Mouse (Mus musculus) cerebellum, adult 18-20 months (tissue): Measurements from ENCODE around the gene Apool.

Experiments
- DNase-seq, 2 experiments: peaks; one replicate each; pipeline ENCODE4 v3.0.0; 2021

Gene Apool

DNA sequence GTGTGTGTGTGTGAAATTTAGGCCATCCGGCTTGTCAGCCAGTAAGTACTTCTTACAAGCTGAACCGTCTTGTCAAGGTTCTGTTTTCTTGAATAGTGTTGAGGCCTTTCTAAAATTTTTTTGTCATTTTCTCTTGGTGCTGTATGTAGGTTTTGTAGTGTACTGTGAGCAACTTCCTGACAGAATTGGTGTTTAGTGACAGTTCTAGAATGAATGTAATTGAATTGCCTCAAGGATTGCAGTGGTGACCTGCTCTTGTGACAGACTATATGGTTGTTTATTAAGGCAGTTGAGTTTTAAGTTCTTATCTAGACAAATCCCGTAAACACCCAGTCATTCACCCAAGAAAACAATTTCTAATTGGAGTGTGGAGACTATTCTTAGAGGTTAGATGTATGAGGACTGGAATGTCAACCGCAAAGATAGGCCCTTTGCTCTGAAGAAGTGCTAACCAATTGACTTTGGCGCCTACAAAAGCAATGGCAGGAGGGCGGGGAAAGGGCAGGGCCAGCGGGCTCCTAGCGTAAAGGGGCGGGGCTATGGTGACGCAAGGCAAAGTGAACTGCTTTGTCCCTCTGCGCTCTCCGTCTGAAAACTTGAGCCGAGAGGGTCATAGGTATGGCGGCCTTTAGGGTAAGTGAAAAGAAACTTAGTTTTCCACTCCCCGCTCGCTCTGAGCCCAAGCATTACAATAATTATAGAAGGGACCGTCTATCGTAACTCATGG lies at the start of gene Apool:
Gene Apool, plus strand, starts transcription at position 531 of the 727 bp plus-strand sequence.
- peak; percentile 75 to 77 for DNase-seq

DNA sequence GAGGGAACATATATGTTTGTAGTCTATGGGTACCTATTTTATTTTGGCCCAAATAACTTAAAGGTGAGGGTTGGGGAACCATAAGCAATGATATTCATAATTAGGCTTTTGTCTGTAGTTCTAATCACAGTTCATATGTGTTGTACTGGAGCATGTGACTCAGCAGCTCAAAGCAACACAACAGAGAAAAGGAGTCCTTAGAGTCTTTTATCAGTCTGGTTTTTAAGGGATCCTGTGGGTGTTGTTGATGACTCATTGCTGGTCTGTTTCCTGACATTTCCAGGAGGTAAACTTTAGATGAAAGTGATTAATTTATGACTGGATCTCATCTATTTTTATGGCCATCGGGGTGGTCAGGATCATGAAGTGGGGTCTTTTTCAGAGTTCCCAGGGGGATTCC lies 37.6 kb upstream of the Apool start:
- no peak for DNase-seq

DNA sequence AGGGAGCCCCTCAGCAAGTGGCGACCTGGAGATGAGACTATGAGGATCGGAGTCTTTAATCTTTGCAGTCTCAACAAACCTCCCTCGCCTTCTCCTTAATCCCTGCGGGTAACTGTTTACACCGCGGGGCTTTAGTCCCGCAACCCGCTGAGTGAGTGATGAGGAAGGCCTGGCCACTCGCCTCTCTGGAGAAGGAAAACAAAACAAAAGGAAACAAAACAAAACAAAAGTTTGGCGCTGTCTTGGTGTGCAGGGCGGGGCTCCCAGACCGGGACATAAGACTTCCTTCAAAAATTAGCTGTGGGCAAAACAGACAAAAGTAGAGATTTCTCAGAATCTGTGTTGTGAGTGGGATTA lies 375 bp downstream of the Apool start:
- no peak for DNase-seq

DNA sequence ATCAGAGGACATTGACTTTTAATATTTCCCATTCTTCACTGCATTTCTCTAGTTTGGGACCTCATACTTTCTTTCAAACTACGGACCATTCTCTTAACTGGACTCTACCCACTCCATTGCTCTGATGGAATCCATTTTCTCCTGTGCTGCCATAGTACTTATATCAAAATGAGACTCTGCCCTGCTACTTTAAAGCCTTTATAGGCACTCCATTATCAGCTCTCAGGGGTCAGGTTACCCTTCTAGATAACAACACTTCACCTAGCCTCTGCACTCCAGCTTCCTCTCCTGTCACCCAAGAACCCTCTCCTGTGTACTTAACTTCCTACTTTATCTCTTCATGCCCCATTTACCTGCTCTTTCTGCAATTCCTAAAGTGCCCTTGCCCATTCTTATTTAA lies 960 bp downstream of the Apool start:
- DNase-seq = no peak

DNA sequence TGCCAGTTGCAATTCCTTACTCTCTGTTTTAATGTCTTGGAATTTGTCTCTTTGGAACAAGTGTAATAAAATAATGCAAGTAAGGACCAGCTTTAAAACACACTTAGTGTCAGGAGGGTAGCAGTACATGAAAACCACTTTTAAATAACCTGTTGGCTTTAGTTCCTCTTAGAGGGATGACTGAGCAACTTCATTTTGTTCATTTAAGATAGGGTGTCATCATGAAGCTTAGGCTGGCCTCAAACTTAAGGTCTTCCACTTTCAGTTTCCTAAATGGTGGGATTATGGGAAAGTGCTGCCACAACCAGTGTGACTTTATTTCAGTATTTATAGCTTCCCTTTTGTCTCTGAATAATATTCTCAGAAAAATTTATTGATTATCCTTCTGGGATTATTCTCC lies 9.1 kb downstream of the Apool start:
- no peak for DNase-seq

DNA sequence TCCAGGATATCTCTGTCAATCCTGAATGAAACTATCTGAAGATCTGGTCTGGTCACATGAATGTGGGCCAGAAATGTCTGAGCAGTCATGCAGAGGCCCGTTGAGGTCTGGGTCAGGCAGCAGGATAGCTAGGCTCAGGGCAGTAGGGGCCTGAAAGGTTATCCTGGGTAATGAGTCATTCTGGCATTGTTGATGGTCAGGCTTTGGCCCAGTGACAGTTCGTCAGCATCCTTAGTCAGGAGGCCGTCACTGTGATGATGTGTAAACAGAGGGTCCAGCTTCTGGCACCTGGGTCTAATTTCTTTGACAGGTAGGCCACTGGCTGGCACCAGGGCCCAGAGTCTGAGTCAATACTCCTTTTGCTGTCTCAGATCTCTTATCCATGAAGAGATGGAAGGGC lies 28.4 kb downstream of the Apool start:
- no peak for DNase-seq

DNA sequence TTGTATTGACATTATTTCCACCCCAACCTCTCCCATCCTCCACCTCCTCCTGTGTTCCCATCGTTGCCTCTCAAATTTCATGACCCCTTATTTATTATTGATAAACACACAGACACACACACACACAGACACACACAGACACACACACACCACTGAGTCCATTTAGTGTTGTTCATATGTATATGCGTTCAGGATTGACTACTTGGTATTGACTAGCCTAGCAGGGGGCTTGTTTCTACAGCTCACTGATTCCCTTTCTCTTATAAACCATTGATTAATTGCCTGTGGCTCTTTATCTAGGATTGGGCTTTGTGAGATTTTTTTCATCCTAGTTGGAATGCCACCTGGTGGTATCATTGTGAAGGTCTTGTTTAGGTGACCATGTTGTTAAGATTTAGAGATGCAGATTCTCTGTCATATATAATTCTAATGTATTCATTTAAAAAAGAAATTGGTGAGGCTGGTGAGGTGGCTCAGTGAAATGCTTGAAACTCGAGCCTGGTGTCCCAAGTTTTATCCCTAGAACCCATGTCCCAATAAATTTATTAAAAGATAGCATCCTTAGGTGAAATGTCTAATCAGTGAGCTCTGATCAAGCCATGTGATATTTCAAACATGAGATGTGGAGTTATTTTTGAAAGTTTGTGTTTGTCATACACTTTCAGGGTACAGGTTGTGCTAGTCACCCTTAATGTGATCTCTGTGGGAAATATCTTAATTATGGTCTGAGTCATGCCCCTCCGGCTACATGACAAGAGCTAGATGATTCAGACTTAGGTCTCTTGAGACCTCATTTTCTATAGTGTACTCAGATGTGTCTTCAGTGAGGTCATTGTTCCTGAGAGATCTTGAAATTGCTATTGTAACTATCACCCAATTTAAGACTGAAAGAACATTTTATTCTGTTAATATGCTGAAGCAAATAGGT lies 36.6 kb downstream of the Apool start:
- no peak for DNase-seq

DNA sequence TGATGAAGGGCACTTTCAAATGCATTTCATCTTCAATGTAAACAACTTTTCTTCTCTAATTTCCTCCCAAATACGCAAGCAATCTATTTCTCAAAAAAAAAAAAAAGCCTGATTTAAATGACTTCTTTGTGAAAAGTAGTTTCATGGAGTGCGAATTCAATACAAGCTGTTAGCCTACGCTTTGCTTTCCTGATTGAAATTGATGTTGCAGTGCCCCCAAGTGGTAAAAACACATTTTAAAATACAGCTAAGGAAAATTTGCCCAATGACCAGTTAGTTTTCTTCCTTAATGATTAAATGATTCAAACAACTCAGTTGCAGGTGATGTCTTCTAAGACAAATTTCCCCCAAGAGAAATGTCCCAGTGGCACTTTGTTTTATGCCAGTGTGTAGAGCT lies 37.3 kb downstream of the Apool start:
- DNase-seq = peak; percentile 11 to 12

DNA sequence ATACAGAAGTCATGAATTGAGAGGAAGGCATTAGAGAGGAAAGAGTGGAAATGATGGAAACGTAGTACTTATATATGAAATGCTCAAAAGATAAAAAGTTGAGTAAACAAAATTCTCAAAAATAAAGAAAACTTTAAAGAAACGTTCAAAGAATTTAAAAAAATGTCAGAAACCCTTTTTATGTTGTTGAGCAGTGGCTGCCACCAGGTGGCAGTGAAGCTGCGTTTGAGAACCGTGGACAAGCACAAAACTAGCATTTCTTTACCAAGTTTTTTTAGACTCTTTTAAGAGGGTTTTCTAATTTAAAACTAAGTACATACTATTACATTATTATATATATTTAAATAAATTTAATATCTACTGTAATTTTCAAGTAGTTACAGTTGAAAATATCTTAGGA lies 57.3 kb downstream of the Apool start:
- no peak for DNase-seq

DNA sequence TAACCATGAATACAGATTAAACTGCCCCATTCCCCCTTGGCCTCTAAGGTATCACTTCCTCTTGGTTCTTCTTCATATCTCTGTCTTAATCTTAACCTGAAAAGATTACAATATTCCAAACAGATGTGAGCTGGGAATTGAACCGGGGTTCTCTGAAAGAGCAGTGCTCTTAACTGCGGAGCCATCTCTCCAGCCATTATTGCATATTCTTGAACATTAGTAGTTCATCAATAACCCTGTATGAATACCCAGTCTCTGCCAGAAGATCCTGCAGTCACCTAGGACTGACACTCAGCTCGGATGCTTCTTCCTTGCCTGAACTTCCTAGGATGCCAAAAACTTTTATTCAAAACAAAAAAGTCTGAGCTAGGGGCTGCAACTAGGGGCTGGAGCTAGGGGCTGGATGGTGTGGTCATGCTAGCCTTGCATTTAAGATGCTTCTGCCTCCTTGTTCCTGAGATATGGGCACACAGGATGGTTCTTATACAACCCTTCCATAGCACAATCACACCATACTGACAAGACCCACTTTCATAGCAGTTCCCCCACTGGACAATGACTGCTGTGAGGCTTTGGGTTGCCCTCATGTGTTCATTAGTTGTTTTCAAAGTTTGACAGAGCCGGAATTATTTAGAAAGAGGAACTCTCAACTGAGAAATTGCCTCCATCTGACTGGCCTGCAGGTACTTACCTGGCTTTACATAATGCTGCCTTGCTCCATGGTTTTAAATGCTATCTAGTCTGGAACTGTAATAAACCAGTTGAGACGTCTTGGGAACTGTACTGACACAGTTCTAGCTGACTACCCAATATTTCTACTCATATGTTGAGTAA lies 59.7 kb downstream of the Apool start:
- peak; percentile 20 to 34 for DNase-seq

DNA sequence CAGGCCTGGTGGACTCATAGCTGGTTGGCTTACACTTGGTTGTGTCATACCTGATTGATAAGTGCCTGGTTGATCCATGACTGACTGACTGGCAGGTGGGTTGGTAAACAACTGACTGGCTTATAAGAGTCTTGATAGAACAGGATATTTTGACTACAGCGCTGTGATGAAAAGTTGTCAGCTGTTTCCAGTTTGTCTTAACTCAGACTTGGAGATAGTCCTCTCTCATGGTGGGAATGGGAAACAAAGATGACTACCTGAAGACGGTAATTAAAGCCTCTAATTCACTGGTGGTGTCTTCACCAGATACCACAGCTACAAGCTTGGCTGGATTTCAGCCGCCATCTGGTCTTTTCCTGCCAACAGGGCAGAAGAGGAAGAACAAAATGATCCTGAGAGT lies 95.5 kb downstream of the Apool start, which contains the start of gene Satl1:
Gene Satl1, minus strand, starts transcription at position 101 of the 400 bp plus-strand sequence.
- DNase-seq = no peak

DNA sequence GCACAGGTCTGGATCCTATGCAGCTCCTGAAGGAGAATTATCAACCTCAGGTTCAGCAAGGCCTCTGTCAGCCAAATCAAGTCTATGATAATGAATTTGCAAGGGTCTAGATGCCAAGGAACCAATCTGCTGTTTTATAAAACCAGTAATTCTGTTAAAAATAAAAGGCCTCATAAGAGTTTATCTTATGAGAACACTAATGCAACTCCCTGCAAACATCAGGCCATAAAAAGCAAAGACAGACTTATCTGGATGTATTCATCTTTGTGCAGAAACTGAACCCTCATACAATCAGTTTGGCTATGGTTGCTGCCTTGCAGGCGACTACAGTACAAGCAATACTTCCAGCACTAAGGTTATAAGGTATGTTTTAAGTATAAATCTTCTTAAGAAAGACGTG lies 101.2 kb downstream of the Apool start:
- no peak for DNase-seq
